Mouse (Mus musculus) small intestine, adult 2 months (tissue): ENCODE results near the gene Fam199x. TPM values are rescaled to one million over a fixed set of nuclear protein-coding genes. Genes with fewer than 3 reads are reported as not detected.
A peak's percentile ranks its signal among the peaks of the same experiment; 100 is the strongest.

Source experiments
- H3K27ac ChIP-seq: fragments of 200-500 bp; 2 replicates; pipeline ENCODE4 v1.5.1; 2012; ENCODE audit warnings: low read depth, low read length, control low read depth, inconsistent platforms; ENCODE audit not compliant: insufficient read depth
- H3K27me3 ChIP-seq: fragments of 200-500 bp; 2 replicates; pipeline ENCODE4 v1.6.1; 2012; ENCODE audit warnings: mild to moderate bottlenecking, moderate library complexity, low read length, inconsistent platforms; ENCODE audit not compliant: control insufficient read depth, insufficient read depth
- H3K36me3 ChIP-seq: fragments of 200-500 bp; 2 replicates; pipeline ENCODE4 v1.6.1; 2012; ENCODE audit warnings: mild to moderate bottlenecking, low read length, control low read depth, inconsistent platforms; ENCODE audit not compliant: control insufficient read depth, insufficient read depth
- H3K4me1 ChIP-seq: fragments of 200-500 bp; 2 replicates; pipeline ENCODE4 v1.6.1; 2012; ENCODE audit warnings: low read length, inconsistent platforms, mixed read lengths; ENCODE audit not compliant: control insufficient read depth, insufficient read depth, insufficient read length
- H3K4me3 ChIP-seq: fragments of 200-500 bp; 2 replicates; pipeline ENCODE4 v1.5.1; 2012; ENCODE audit warnings: low read depth, mild to moderate bottlenecking, control low read depth, inconsistent platforms, low read length, moderate library complexity
- CTCF ChIP-seq: fragments of 200-500 bp; IDR thresholded peaks from 2 replicates; pipeline ENCODE4 v1.5.1; 2012; ENCODE audit warnings: low read depth, mild to moderate bottlenecking, control low read depth, inconsistent platforms, low read length, moderate library complexity, mixed read lengths; ENCODE audit not compliant: insufficient replicate concordance, insufficient read length; ENCODE audit errors: extremely low read depth
- POLR2A ChIP-seq: fragments of 200-500 bp; IDR thresholded peaks from 2 replicates; pipeline ENCODE4 v1.6.1; 2012; ENCODE audit warnings: low read depth, mild to moderate bottlenecking, control low read depth, inconsistent platforms, low read length, moderate library complexity
- WGBS: fragments of 180-500 bp; shearing (Covaris S2); methylation state at CpG from one replicate; pipeline ENCODE4 v1.1.7; 2018; 5-methylcytosine and 5-hydroxymethylcytosine counted together
- polyA plus RNA-seq: library from polyadenylated mRNA; depleted of rRNA; stranded (reverse); fragments of >200 nt; gene quantifications from 2 replicates; pipeline ENCODE4 v1.2.3, GENCODE M21; 2012; rRNA removed

Gene Fam199x
- 0.20 and 0.46 TPM in 2 replicates for polyA plus RNA-seq

- H3K36me3 ChIP-seq: no peaks in the 10 kb centered on the region
- TF ChIP-seq POLR2A (no peak), CTCF (peak; percentile 38; the same call in 1 of the 2 replicates)
- H3K27ac ChIP-seq: no peak within 1 kb of the TSS
- 16% methylated on average over 59 of the region's 62 CpGs for WGBS
- no peaks in the 10 kb centered on the region for H3K4me1 ChIP-seq
- H3K27me3 ChIP-seq: no peaks in the 10 kb centered on the region
- peak within 1 kb of the TSS; percentile 76 for H3K4me3 ChIP-seq
Measured at GRCm38 (mm10) chrX:137049425-137050225, at the start of gene Fam199x. Fam199x (plus strand) TSS chrX:137049594.

DNA sequence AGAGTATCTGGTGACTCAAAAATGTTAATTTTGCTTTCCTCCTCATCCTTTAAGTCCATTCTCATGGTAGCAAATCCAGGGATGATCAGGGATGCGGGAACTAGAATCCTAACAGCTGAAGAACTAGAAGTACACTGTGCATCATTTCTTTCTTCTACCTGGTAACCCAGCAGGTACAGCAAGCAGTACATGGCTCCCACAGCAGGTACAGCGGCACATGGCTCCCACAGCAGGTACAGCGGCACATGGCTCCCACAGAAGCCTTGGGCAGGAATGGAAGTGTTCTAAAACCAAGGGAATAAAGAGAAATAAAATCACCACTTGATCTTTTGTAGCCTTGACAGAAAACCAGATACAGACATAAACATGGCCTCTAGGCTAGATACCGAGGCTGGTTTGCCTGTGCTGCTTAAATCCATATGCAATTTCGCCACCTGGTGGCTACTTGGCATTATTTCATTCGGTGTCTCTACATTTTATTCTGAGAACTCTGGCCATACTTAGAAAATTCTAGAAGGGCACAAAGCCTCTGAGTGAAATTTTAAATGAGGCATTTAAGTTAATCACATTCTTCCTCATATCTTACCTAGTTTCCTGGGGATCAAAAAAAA, 34.2 kb upstream of the Fam199x start:
- Histone ChIP-seq H3K4me3 (no peak overlapping the region), H3K4me1 (no peaks in the 10 kb centered on the region), H3K27me3 (no peaks in the 10 kb centered on the region), H3K27ac (no peak overlapping the region), H3K36me3 (0 out of 2 replicates have a peak, but pooled peaks cover 2% of the 10 kb centered on the region)
- TF ChIP-seq POLR2A (no peak), CTCF (peak; percentile 7; the same call in 1 of the 2 replicates)
- WGBS: 52% methylated on average over 6 of the region's 6 CpGs

- no peak for TF ChIP-seq CTCF
- TF ChIP-seq POLR2A: no peak
- Histone ChIP-seq H3K36me3 (0 out of 2 replicates have a peak, but pooled peaks cover 2% of the 10 kb centered on the region), H3K4me1 (no peaks in the 10 kb centered on the region), H3K27ac (no peak overlapping the region), H3K27me3 (no peaks in the 10 kb centered on the region), H3K4me3 (no peak overlapping the region)
- 71% methylated on average over 1 of the region's 1 CpGs for WGBS
Measured at GRCm38 (mm10) chrX:137017668-137018067, 31.7 kb upstream of the Fam199x start.

DNA sequence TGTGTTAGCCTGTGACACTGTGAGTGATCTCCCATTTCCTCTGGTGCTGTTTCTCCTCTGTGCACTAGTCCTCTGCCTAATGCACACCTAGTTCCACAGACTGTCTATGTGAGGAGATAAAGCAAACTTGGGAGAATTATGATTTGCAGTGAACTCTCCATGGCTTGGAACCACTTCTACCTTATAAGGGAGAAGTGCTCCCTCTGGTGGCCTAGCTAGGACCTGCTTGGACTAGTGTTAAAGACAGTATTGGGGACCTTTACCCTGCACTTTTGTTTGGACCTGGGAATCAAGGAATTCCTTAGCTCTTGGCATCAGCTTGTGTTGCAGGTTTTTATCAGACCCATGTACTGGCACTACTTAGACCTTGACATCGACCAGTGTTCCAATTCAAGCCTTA, 30.1 kb upstream of the Fam199x start:
- 10% methylated on average over 1 of the region's 1 CpGs for WGBS
- H3K27ac ChIP-seq: no peak overlapping the region
- 0 out of 2 replicates have a peak, but pooled peaks cover 2% of the 10 kb centered on the region for H3K36me3 ChIP-seq
- no peaks in the 10 kb centered on the region for H3K4me1 ChIP-seq
- H3K27me3 ChIP-seq: no peaks in the 10 kb centered on the region
- TF ChIP-seq CTCF (no peak), POLR2A (no peak)
- H3K4me3 ChIP-seq: no peak overlapping the region

- WGBS: 52% methylated on average over 8 of the region's 8 CpGs
Measured at GRCm38 (mm10) chrX:137030916-137031315, 18.5 kb upstream of the Fam199x start.

GRCm38 (mm10) chrX:137031726-137032125, 17.7 kb upstream of the Fam199x start:
- H3K4me3 ChIP-seq: no peak overlapping the region
- no peaks in the 10 kb centered on the region for H3K36me3 ChIP-seq
- 87% methylated on average over 5 of the region's 5 CpGs for WGBS
- TF ChIP-seq POLR2A: no peak
- no peak for TF ChIP-seq CTCF
- H3K27me3 ChIP-seq: no peaks in the 10 kb centered on the region
- H3K27ac ChIP-seq: no peak overlapping the region
- H3K4me1 ChIP-seq: no peaks in the 10 kb centered on the region

More at GRCm38 (mm10) chrX:137030916-137031315, 18.5 kb upstream of the Fam199x start:
- Histone ChIP-seq H3K27ac (no peak overlapping the region), H3K4me3 (no peak overlapping the region), H3K27me3 (no peaks in the 10 kb centered on the region), H3K36me3 (no peaks in the 10 kb centered on the region), H3K4me1 (no peaks in the 10 kb centered on the region)
- TF ChIP-seq POLR2A (no peak), CTCF (no peak)

DNA sequence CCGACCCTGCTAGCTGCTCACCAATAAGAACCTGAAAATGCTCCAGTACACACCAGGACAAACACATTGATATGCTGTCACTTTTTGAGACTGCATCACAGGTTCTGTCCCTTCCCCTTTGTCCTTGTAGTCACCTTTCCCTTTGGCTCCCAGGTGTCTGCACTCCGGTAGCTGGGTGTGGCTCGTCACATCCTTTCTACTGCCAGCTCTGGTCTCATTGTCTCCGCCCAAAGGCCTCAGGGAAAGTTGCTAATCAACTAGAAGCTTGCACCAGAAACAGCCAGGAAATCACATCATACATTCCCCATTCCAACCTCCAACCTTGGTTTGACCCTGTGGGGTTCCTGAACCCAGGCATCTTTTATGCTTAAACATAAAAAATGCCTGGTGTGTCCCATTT, 15.1 kb upstream of the Fam199x start:
- TF ChIP-seq CTCF (no peak), POLR2A (no peak)
- no peak overlapping the region for H3K4me3 ChIP-seq
- 43% methylated on average over 4 of the region's 4 CpGs for WGBS
- no peaks in the 10 kb centered on the region for H3K36me3 ChIP-seq
- H3K4me1 ChIP-seq: peaks cover 2% of the 10 kb centered on the region; the same call in 1 of the 2 replicates
- H3K27me3 ChIP-seq: no peaks in the 10 kb centered on the region
- H3K27ac ChIP-seq: no peak overlapping the region
